Mouse (Mus musculus): ENCODE data around the gene Ly6g6c. TPM values are rescaled to one million over a fixed set of nuclear protein-coding genes. Genes with fewer than 3 reads are reported as not detected.

The Ly6g6c gene
- polyA plus RNA-seq (2012; rRNA removed), result 0.11 and 0.15 TPM in 2 replicates

GRCm38 (mm10) chr17:35064951-35065947, at the start of gene Ly6g6c:
Ly6g6c (plus strand) TSS chr17:35065388.
- H3K4me3 ChIP-seq (replicated peaks; ENCODE audit: insufficient read depth, low read depth, low read length), result peak within 1 kb of the TSS; percentile 45
- H3K4me1 ChIP-seq (ENCODE audit: control insufficient read depth, insufficient read depth, low read length), result peaks cover 45% of the 10 kb centered on the region
- no peaks in the 10 kb centered on the region for H3K27me3 ChIP-seq (ENCODE audit: control insufficient read depth, insufficient read depth, low read length)
- H3K27ac ChIP-seq (ENCODE audit: insufficient read depth, low read length), result peak within 1 kb of the TSS; percentile 82
- DNase-seq, result peak; percentile 72 to 77
- TF ChIP-seq POLR2A (IDR thresholded peaks at IDR 0.05; ENCODE audit: borderline replicate concordance, insufficient read depth, low read length) (peak; percentile 38; the same call in 1 of the 2 replicates), CTCF (IDR thresholded peaks at IDR 0.05; ENCODE audit: borderline replicate concordance, insufficient read depth, low read depth, low read length) (no peak)
- 9% methylated on average over 48 of the region's 48 CpGs for WGBS

DNA sequence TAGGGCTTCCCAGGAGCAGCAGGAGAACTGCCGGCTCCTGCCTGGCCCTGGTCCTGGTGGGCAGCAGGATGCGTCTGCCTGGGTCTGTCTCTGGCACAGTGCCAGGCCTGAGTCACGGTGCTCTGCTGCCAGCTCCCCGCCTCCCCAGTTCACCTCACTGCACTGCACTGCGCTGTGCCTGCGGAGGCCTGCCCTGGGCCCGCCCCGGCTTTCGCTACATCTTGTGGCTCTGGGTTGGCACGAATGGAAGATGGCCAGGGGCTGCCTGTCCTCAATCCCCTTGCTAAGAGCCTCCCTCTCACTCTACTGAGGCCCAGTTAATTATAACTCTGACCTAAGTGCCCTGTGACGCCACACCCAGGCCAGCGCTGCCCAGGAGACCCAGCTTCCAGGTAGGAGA, 48.8 kb upstream of the Ly6g6c start, which contains the start of gene Vwa7:
TSS of gene Vwa7 (plus strand) at position 204 of the 400 bp plus-strand sequence.
- peak; percentile 44; the same call in 1 of the 2 replicates for TF ChIP-seq POLR2A (IDR thresholded peaks at IDR 0.05; ENCODE audit: borderline replicate concordance, insufficient read depth, low read length)
- TF ChIP-seq CTCF (IDR thresholded peaks at IDR 0.05; ENCODE audit: borderline replicate concordance, insufficient read depth, low read depth, low read length), result no peak
- WGBS, result 6% methylated on average over 12 of the region's 12 CpGs
- peaks cover 39% of the 10 kb centered on the region for H3K4me1 ChIP-seq (ENCODE audit: control insufficient read depth, insufficient read depth, low read length)
- peak within 1 kb of the TSS; percentile 48 for H3K4me3 ChIP-seq (replicated peaks; ENCODE audit: insufficient read depth, low read depth, low read length)
- H3K27ac ChIP-seq (ENCODE audit: insufficient read depth, low read length), result peak within 1 kb of the TSS; percentile 91
- H3K27me3 ChIP-seq (ENCODE audit: control insufficient read depth, insufficient read depth, low read length), result no peaks in the 10 kb centered on the region
- peak; percentile 86 to 88 for DNase-seq

- Histone ChIP-seq H3K4me1 (ENCODE audit: control insufficient read depth, insufficient read depth, low read length) (peaks cover 39% of the 10 kb centered on the region), H3K27me3 (ENCODE audit: control insufficient read depth, insufficient read depth, low read length) (no peaks in the 10 kb centered on the region), H3K4me3 (replicated peaks; ENCODE audit: insufficient read depth, low read depth, low read length) (peak overlapping the region; percentile 48), H3K27ac (ENCODE audit: insufficient read depth, low read length) (peak overlapping the region; percentile 91)
- no peak for TF ChIP-seq POLR2A (IDR thresholded peaks at IDR 0.05; ENCODE audit: borderline replicate concordance, insufficient read depth, low read length)
- no peak for TF ChIP-seq CTCF (IDR thresholded peaks at IDR 0.05; ENCODE audit: borderline replicate concordance, insufficient read depth, low read depth, low read length)
- DNase-seq, result peak in 1 of 2 experiments; percentile 47
- 37% methylated on average over 10 of the region's 10 CpGs for WGBS
These were observed 48.1 kb upstream of the Ly6g6c start for GRCm38 (mm10) chr17:35016791-35017705.

GRCm38 (mm10) chr17:35017706-35018030, 47.5 kb upstream of the Ly6g6c start:
- 20% methylated on average over 14 of the region's 14 CpGs for WGBS

DNA sequence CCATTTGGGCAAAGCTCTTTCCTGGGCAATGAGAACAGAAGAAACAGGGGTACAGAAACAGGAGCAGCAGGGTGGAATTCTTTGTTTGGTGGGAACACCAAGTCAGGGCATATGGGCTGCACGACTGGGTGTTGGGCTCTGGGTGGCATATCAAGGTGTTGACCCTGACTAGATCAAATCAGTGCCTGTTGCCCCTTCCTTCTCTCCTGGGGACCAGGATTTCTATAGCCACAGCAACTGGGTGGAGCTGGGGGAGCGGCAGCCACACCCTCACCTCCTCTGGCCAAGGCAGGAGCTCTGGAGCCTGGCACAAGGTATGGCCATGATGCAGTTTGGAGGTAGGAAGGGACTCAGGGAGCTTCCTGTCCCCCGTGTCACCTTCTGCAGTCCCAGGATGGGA, 47.0 kb upstream of the Ly6g6c start:
- no peak overlapping the region for H3K4me3 ChIP-seq (replicated peaks; ENCODE audit: insufficient read depth, low read depth, low read length)
- peaks cover 39% of the 10 kb centered on the region for H3K4me1 ChIP-seq (ENCODE audit: control insufficient read depth, insufficient read depth, low read length)
- WGBS, result 78% methylated on average over 3 of the region's 3 CpGs

More at GRCm38 (mm10) chr17:35017706-35018030, 47.5 kb upstream of the Ly6g6c start:
- Histone ChIP-seq H3K4me1 (ENCODE audit: control insufficient read depth, insufficient read depth, low read length) (peaks cover 39% of the 10 kb centered on the region), H3K4me3 (replicated peaks; ENCODE audit: insufficient read depth, low read depth, low read length) (peak overlapping the region; percentile 7), H3K27ac (ENCODE audit: insufficient read depth, low read length) (0 out of 2 replicates have a peak overlapping the region, but pooled peaks have one; percentile 18), H3K27me3 (ENCODE audit: control insufficient read depth, insufficient read depth, low read length) (no peaks in the 10 kb centered on the region)
- TF ChIP-seq POLR2A (IDR thresholded peaks at IDR 0.05; ENCODE audit: borderline replicate concordance, insufficient read depth, low read length) (no peak), CTCF (IDR thresholded peaks at IDR 0.05; ENCODE audit: borderline replicate concordance, insufficient read depth, low read depth, low read length) (no peak)
- DNase-seq, result peak; percentile 29 to 49

DNA sequence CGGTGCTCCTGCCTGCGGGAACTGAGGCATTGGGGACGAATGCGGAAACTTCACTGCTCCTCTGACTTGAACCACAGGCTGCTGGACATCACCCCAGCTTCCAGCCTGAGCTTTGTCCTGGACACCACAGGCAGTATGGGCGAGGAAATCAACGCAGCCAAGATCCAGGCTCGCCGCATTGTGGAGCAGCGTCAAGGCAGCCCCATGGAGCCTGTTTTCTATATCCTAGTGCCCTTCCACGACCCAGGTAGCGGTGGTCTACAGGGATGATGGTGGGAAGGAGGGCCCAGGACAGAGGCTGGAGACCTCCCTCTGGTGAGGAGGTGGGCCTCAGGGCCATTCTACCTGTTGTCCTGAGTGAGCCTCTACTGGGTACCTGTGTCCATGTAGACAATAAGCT, 45.3 kb upstream of the Ly6g6c start:
- no peak overlapping the region for H3K4me3 ChIP-seq (replicated peaks; ENCODE audit: insufficient read depth, low read depth, low read length)
- H3K4me1 ChIP-seq (ENCODE audit: control insufficient read depth, insufficient read depth, low read length), result peaks cover 39% of the 10 kb centered on the region
- no peak overlapping the region for H3K27ac ChIP-seq (ENCODE audit: insufficient read depth, low read length)
- no peak for DNase-seq
- TF ChIP-seq CTCF (IDR thresholded peaks at IDR 0.05; ENCODE audit: borderline replicate concordance, insufficient read depth, low read depth, low read length) (no peak), POLR2A (IDR thresholded peaks at IDR 0.05; ENCODE audit: borderline replicate concordance, insufficient read depth, low read length) (no peak)
- 58% methylated on average over 11 of the region's 11 CpGs for whole genome bisulfite sequencing
- H3K27me3 ChIP-seq (ENCODE audit: control insufficient read depth, insufficient read depth, low read length), result no peaks in the 10 kb centered on the region

More for the DNA sequence above, 47.0 kb upstream of the Ly6g6c start:
- DNase-seq, result no peak
- H3K27ac ChIP-seq (ENCODE audit: insufficient read depth, low read length), result no peak overlapping the region
- no peaks in the 10 kb centered on the region for H3K27me3 ChIP-seq (ENCODE audit: control insufficient read depth, insufficient read depth, low read length)
- no peak for TF ChIP-seq POLR2A (IDR thresholded peaks at IDR 0.05; ENCODE audit: borderline replicate concordance, insufficient read depth, low read length)
- TF ChIP-seq CTCF (IDR thresholded peaks at IDR 0.05; ENCODE audit: borderline replicate concordance, insufficient read depth, low read depth, low read length), result no peak

GRCm38 (mm10) chr17:35020551-35020950, 44.6 kb upstream of the Ly6g6c start:
- Histone ChIP-seq H3K4me1 (ENCODE audit: control insufficient read depth, insufficient read depth, low read length) (peaks cover 34% of the 10 kb centered on the region), H3K4me3 (replicated peaks; ENCODE audit: insufficient read depth, low read depth, low read length) (no peak overlapping the region), H3K27ac (ENCODE audit: insufficient read depth, low read length) (no peak overlapping the region), H3K27me3 (ENCODE audit: control insufficient read depth, insufficient read depth, low read length) (no peaks in the 10 kb centered on the region)
- DNase-seq, result no peak
- 89% methylated on average over 8 of the region's 8 CpGs for WGBS
- TF ChIP-seq POLR2A (IDR thresholded peaks at IDR 0.05; ENCODE audit: borderline replicate concordance, insufficient read depth, low read length) (no peak), CTCF (IDR thresholded peaks at IDR 0.05; ENCODE audit: borderline replicate concordance, insufficient read depth, low read depth, low read length) (no peak)
